Mouse (Mus musculus): Measurements from ENCODE around the gene Wdr35. TPM values are rescaled to one million over a fixed set of nuclear protein-coding genes. Genes with fewer than 3 reads are reported as not detected.

Gene Wdr35
- total and polyA plus RNA-seq, 3 experiments = 3.4 to 9.5 (median 9.0) TPM

DNA sequence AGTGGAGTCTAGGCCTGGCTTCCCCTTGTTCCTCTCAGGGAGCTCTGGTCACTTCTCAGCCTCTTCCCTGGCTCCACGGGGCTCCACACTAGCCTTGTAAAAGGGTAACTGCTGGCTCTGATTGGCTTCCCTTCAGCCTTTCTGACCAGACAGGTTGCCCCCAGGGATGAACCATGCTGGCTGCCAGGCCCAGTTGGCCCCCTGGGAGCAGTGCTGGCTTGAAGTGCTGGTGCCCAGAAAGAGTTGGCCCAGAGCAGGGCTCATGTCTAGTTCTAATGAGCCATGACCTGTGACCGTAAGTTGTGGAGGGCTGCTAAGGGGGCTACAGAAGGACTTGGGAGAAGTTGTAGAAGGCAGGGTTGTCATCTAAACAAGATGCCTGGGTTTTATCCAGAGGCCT, 80.3 kb downstream of the Wdr35 start:
- Histone ChIP-seq H3K79me2 (replicated peaks; ENCODE audit: control insufficient read depth, insufficient read depth, low read length) (no peaks in the 10 kb centered on the region), H3K36me3 (ENCODE audit: control insufficient read depth, insufficient read depth, low read length) (no peaks in the 10 kb centered on the region), H3K9ac (ENCODE audit: low read depth, low read length) (no peak overlapping the region), H3K4me3 (no peak overlapping the region), H3K27me3 (ENCODE audit: control insufficient read depth, insufficient read depth, low read length) (no peaks in the 10 kb centered on the region), H3K27ac (no peak overlapping the region), H3K4me1 (ENCODE audit: control insufficient read depth, insufficient read depth, low read length) (no peaks in the 10 kb centered on the region)
- no peak for DNase-seq
- intact Hi-C loops (cut with DNase I) = loop anchor here (5.0 kb wide), 2 partner anchors 113 to 1168 kb away; no protein-coding TSS in a partner anchor
- TF ChIP-seq POLR2A (IDR thresholded peaks at IDR 0.05; ENCODE audit: insufficient read depth, low read depth, low read length) (no peak), EP300 (IDR thresholded peaks at IDR 0.05; ENCODE audit: insufficient read depth, low read depth, low read length) (no peak), CTCF (IDR thresholded peaks at IDR 0.05) (no peak)
- WGBS = 72% methylated on average over 2 of the region's 2 CpGs

DNA sequence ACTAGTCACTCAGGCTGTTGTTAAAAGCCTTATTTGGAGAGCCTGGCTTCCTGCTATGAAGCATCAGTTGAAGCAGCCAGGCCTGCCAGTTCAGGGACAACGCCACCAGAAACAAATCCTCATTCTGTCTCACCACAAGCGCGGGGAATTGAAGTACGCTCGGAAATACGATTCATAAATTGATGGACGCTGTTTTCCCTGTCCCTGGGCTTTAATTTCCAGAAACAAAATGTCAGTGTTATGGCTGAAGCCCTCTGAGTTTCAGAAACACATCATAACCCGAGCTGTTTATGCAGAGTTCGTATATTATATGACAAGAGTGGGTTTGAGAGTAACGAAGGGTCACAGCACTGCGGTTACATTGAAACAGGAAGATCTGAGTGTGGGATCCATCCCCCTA, 81.6 kb downstream of the Wdr35 start:
- intact Hi-C loops (cut with DNase I) = no loop called here
- WGBS = 67% methylated on average over 11 of the region's 11 CpGs
- Histone ChIP-seq H3K4me3 (no peak overlapping the region), H3K36me3 (ENCODE audit: control insufficient read depth, insufficient read depth, low read length) (no peaks in the 10 kb centered on the region), H3K79me2 (replicated peaks; ENCODE audit: control insufficient read depth, insufficient read depth, low read length) (no peaks in the 10 kb centered on the region), H3K27me3 (ENCODE audit: control insufficient read depth, insufficient read depth, low read length) (no peaks in the 10 kb centered on the region), H3K4me1 (ENCODE audit: control insufficient read depth, insufficient read depth, low read length) (no peaks in the 10 kb centered on the region), H3K9ac (ENCODE audit: low read depth, low read length) (no peak overlapping the region), H3K27ac (no peak overlapping the region)
- TF ChIP-seq POLR2A (IDR thresholded peaks at IDR 0.05; ENCODE audit: insufficient read depth, low read depth, low read length) (no peak), EP300 (IDR thresholded peaks at IDR 0.05; ENCODE audit: insufficient read depth, low read depth, low read length) (no peak), CTCF (IDR thresholded peaks at IDR 0.05) (no peak)
- no peak for DNase-seq

DNA sequence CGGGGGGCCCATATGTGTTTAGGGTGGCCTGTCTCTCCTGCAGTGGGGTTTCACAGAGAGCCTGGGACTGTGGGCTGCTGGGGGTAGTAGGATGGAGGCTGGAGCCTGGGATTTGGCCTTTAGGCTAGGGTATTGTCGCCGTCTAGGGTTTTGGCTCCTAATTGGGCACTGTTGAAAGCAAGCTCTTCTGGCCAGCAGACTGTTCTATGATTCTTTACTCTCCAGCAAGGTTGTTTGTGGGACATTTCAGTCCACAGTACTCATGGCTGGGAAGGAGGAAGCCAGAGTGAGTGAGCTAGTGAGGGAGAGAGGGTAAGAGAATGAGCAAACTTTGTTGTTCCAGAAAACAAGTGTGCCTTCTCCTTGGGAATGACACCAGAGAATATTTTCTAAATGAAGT, 85.8 kb downstream of the Wdr35 start:
- H3K4me1 ChIP-seq (ENCODE audit: control insufficient read depth, insufficient read depth, low read length) = peaks cover 2% of the 10 kb centered on the region; the same call in 1 of the 2 replicates
- H3K27ac ChIP-seq = peak overlapping the region; percentile 20; the same call in 1 of the 2 replicates
- intact Hi-C loops (cut with DNase I) = no loop called here

DNA sequence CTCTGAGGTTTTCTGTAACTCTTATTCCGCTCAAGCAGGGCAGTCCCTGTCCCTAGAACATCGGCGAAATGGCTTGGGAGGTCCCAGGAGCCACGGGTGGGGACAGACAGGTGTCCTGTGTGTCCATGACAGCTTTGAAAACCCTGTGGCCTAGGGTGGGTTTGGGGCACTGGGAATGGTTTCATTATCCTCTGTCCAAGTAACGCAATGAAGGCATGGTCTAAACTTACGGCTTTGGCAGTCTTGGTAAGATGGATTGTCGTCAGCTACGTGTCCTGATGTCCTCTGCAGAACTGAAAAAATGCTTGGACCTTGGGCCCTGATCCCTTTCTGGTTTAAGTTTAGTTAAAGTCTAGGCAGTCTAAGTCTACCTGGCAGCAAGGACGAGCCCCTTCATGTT, 86.3 kb downstream of the Wdr35 start:
- H3K79me2 ChIP-seq (replicated peaks; ENCODE audit: control insufficient read depth, insufficient read depth, low read length) = no peaks in the 10 kb centered on the region
- TF ChIP-seq CTCF (IDR thresholded peaks at IDR 0.05) = no peak
- TF ChIP-seq EP300 (IDR thresholded peaks at IDR 0.05; ENCODE audit: insufficient read depth, low read depth, low read length) = no peak
- no peak for TF ChIP-seq POLR2A (IDR thresholded peaks at IDR 0.05; ENCODE audit: insufficient read depth, low read depth, low read length)
- H3K36me3 ChIP-seq (ENCODE audit: control insufficient read depth, insufficient read depth, low read length) = no peaks in the 10 kb centered on the region
- H3K27me3 ChIP-seq (ENCODE audit: control insufficient read depth, insufficient read depth, low read length) = no peaks in the 10 kb centered on the region
- 68% methylated on average over 9 of the region's 9 CpGs for WGBS
- H3K4me1 ChIP-seq (ENCODE audit: control insufficient read depth, insufficient read depth, low read length) = peaks cover 2% of the 10 kb centered on the region; the same call in 1 of the 2 replicates
- no peak overlapping the region for H3K9ac ChIP-seq (ENCODE audit: low read depth, low read length)
- peak in 1 of 2 experiments; percentile 40 for DNase-seq
- no peak overlapping the region for H3K4me3 ChIP-seq
- intact Hi-C loops (cut with DNase I) = loop anchor here (5.0 kb wide), 1 partner anchor 47 kb away; no protein-coding TSS in a partner anchor
- H3K27ac ChIP-seq = no peak overlapping the region; the same call in 1 of the 2 replicates

More for the DNA sequence above, 85.8 kb downstream of the Wdr35 start:
- WGBS = 70% methylated on average over 3 of the region's 3 CpGs
- H3K4me3 ChIP-seq = no peak overlapping the region
- no peaks in the 10 kb centered on the region for H3K27me3 ChIP-seq (ENCODE audit: control insufficient read depth, insufficient read depth, low read length)
- H3K79me2 ChIP-seq (replicated peaks; ENCODE audit: control insufficient read depth, insufficient read depth, low read length) = no peaks in the 10 kb centered on the region
- no peak for DNase-seq
- TF ChIP-seq CTCF (IDR thresholded peaks at IDR 0.05) (no peak), POLR2A (IDR thresholded peaks at IDR 0.05; ENCODE audit: insufficient read depth, low read depth, low read length) (no peak), EP300 (IDR thresholded peaks at IDR 0.05; ENCODE audit: insufficient read depth, low read depth, low read length) (no peak)
- H3K36me3 ChIP-seq (ENCODE audit: control insufficient read depth, insufficient read depth, low read length) = no peaks in the 10 kb centered on the region
- no peak overlapping the region for H3K9ac ChIP-seq (ENCODE audit: low read depth, low read length)

DNA sequence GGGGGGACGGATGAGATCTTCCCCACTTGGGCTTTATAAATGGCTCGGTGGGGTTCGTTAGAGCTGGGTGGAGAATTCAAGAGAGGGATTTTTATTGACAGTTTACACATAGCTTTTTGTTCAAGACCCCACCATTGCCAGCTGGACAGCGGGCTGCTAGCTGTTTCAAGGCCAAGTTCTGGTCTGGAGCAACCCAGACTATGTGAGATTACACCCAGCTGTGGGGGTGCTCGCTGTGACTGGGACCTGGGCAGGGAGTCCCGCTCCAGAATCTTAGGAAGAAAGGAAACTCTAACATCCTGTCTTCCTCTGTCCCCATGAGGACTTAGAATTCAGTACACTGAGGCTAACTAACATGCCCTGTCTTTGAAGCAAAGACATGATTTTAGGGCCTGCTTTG, 89.9 kb downstream of the Wdr35 start:
- intact Hi-C loops (cut with DNase I) = loop anchor here (5.0 kb wide), 1 partner anchor 44 kb away; no protein-coding TSS in a partner anchor
- no peaks in the 10 kb centered on the region for H3K36me3 ChIP-seq (ENCODE audit: control insufficient read depth, insufficient read depth, low read length)
- no peak overlapping the region for H3K9ac ChIP-seq (ENCODE audit: low read depth, low read length)
- WGBS = 65% methylated on average over 6 of the region's 6 CpGs
- H3K4me3 ChIP-seq = no peak overlapping the region
- peak in 1 of 2 experiments; percentile 44 for DNase-seq
- H3K79me2 ChIP-seq (replicated peaks; ENCODE audit: control insufficient read depth, insufficient read depth, low read length) = no peaks in the 10 kb centered on the region
- peaks cover 2% of the 10 kb centered on the region; the same call in 1 of the 2 replicates for H3K4me1 ChIP-seq (ENCODE audit: control insufficient read depth, insufficient read depth, low read length)
- H3K27me3 ChIP-seq (ENCODE audit: control insufficient read depth, insufficient read depth, low read length) = no peaks in the 10 kb centered on the region
- no peak overlapping the region for H3K27ac ChIP-seq
- TF ChIP-seq POLR2A (IDR thresholded peaks at IDR 0.05; ENCODE audit: insufficient read depth, low read depth, low read length) (no peak), EP300 (IDR thresholded peaks at IDR 0.05; ENCODE audit: insufficient read depth, low read depth, low read length) (no peak), CTCF (IDR thresholded peaks at IDR 0.05) (no peak)

DNA sequence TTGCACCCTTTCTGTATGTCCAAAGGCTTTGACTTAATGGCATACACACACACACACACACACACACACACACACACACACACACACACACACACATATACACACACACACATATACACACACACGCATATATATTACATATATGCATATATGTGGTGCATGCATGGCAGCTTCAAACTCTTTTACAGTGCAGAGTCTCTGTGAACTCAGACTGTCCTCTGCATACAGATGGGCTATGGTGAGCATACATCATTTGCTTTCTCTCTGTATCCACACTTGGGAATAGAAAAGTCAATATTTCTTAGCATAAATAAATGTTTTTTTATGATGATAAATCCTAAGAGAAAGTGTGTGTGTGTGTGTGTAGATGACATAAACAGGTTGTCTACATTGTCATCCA, 97.4 kb downstream of the Wdr35 start:
- H3K27ac ChIP-seq = no peak overlapping the region
- DNase-seq = no peak
- no peaks in the 10 kb centered on the region for H3K79me2 ChIP-seq (replicated peaks; ENCODE audit: control insufficient read depth, insufficient read depth, low read length)
- H3K4me1 ChIP-seq (ENCODE audit: control insufficient read depth, insufficient read depth, low read length) = no peaks in the 10 kb centered on the region
- H3K36me3 ChIP-seq (ENCODE audit: control insufficient read depth, insufficient read depth, low read length) = no peaks in the 10 kb centered on the region
- no peak overlapping the region for H3K4me3 ChIP-seq
- H3K27me3 ChIP-seq (ENCODE audit: control insufficient read depth, insufficient read depth, low read length) = no peaks in the 10 kb centered on the region
- 94% methylated on average over 1 of the region's 1 CpGs for WGBS
- TF ChIP-seq CTCF (IDR thresholded peaks at IDR 0.05) = no peak
- TF ChIP-seq POLR2A (IDR thresholded peaks at IDR 0.05; ENCODE audit: insufficient read depth, low read depth, low read length) = no peak
- TF ChIP-seq EP300 (IDR thresholded peaks at IDR 0.05; ENCODE audit: insufficient read depth, low read depth, low read length) = no peak
- H3K9ac ChIP-seq (ENCODE audit: low read depth, low read length) = no peak overlapping the region
- intact Hi-C loops (cut with DNase I) = no loop called here
